Mouse (Mus musculus) midbrain, embryonic 12.5 days (tissue): Measurements from ENCODE around the gene Wdr17. TPM values are rescaled to one million over a fixed set of nuclear protein-coding genes. Genes with fewer than 3 reads are reported as not detected.

Experiments
- polyA plus RNA-seq: library from polyadenylated mRNA; unstranded; fragments of >200 nt; fragmentation: Nextera tagmentation; extraction: Ambion mirVana; gene quantifications from 2 replicates; pipeline ENCODE4 v1.2.1, GENCODE M21; 2016

Wdr17 gene
- polyA plus RNA-seq, 1 experiment from 2014 or later = 6.1 TPM

Other genes starting within 250 kb of the Wdr17 start
- gene Gpm6a, start 67.7 kb upstream of the Wdr17 start, polyA plus RNA-seq = 210 and 249 TPM in 2 replicates